Mouse (Mus musculus) heart, postnatal 14 days (tissue): ENCODE results near the gene Tnnc1. TPM values are rescaled to one million over a fixed set of nuclear protein-coding genes. Genes with fewer than 3 reads are reported as not detected.

Experiments
- DNase-seq, 2 experiments: peaks; one replicate each; pipeline ENCODE4 v3.0.0; 2021 to 2022
- intact Hi-C: fragments of 180-260 bp; cut with DNase I; formaldehyde crosslinking; loops from one replicate; pipeline ENCODE4 v1.15.1; 2025
- total RNA-seq, 2 experiments: library from RNA; stranded (reverse); gene quantifications; 2 replicates each; pipeline ENCODE4 v1.2.3; 2021

Tnnc1 gene
- total RNA-seq, 2 experiments from 2014 or later, result 4,401 to 4,949 TPM

- no peak for DNase-seq
- intact Hi-C loops, result no loop called here
These were observed 37.8 kb downstream of the Tnnc1 start for GRCm38 (mm10) chr14:31245946-31246345.

- DNase-seq, result no peak
- intact Hi-C loops, result no loop called here
These were observed 40.3 kb downstream of the Tnnc1 start for GRCm38 (mm10) chr14:31248396-31248795.

GRCm38 (mm10) chr14:31250222-31251083, 42.3 kb downstream of the Tnnc1 start:
- intact Hi-C loops, result loop anchor here (5.0 kb wide), 1 partner anchor 33 kb away; the partner anchor contains the start of genes Nisch and Sema3g
- no peak for DNase-seq

- intact Hi-C loops, result loop anchor here (5.0 kb wide), 1 partner anchor 34 kb away; the partner anchor contains the start of genes Nisch and Sema3g
- peak; percentile 97 to 99 for DNase-seq
These were observed 43.0 kb downstream of the Tnnc1 start, which contains the start of the genes Phf7 and Bap1 for GRCm38 (mm10) chr14:31251084-31251604. TSS of gene Phf7 (minus strand) at chr14:31251317. TSS of gene Bap1 (plus strand) at chr14:31251450.

- DNase-seq, result no peak
- intact Hi-C loops, result loop anchor here (5.0 kb wide), 1 partner anchor 34 kb away; the partner anchor contains the start of genes Nisch and Sema3g
These were observed 43.5 kb downstream of the Tnnc1 start for GRCm38 (mm10) chr14:31251626-31252025.

GRCm38 (mm10) chr14:31252091-31252490, 44.0 kb downstream of the Tnnc1 start:
- intact Hi-C loops, result loop anchor here (5.0 kb wide), 1 partner anchor 35 kb away; the partner anchor contains the start of genes Nisch and Sema3g

GRCm38 (mm10) chr14:31258476-31259050, 50.5 kb downstream of the Tnnc1 start:
- intact Hi-C loops, result no loop called here
- no peak for DNase-seq

More at GRCm38 (mm10) chr14:31252091-31252490, 44.0 kb downstream of the Tnnc1 start:
- DNase-seq, result no peak

- intact Hi-C loops, result no loop called here
- no peak for DNase-seq
These were observed 52.3 kb downstream of the Tnnc1 start for GRCm38 (mm10) chr14:31260374-31260773.

GRCm38 (mm10) chr14:31260932-31261331, 52.8 kb downstream of the Tnnc1 start:
- no peak for DNase-seq
- intact Hi-C loops, result no loop called here

Other genes starting within 250 kb of the Tnnc1 start
- gene Glt8d1, start 206.9 kb upstream of the Tnnc1 start, total RNA-seq, result 10 to 100 TPM; 23.6 to 25.7 TPM
- 100 to 1,000 TPM; 146 to 149 TPM for gene Spcs1, start 206.6 kb upstream of the Tnnc1 start, total RNA-seq
- gene Pbrm1, start 189.2 kb upstream of the Tnnc1 start, total RNA-seq, result 10 to 100 TPM; 58.7 to 67.3 TPM
- 10 to 100 TPM; 25.1 to 25.4 TPM for gene Gnl3, start 189.2 kb upstream of the Tnnc1 start, total RNA-seq
- 10 to 100 TPM; 74.1 to 83.9 TPM for gene Smim4, start 79.4 kb upstream of the Tnnc1 start, total RNA-seq
- gene Nt5dc2, start 77.3 kb upstream of the Tnnc1 start, total RNA-seq, result 10 to 100 TPM; 23.5 to 28.2 TPM
- gene Stab1, start 39.7 kb upstream of the Tnnc1 start, total RNA-seq, result 10 to 100 TPM; 74.5 to 78.7 TPM
- 100 to 1,000 TPM; 185 to 197 TPM for gene Nisch, start 8.6 kb downstream of the Tnnc1 start, total RNA-seq
- 10 to 100 TPM; 17.4 to 22.2 TPM for gene Sema3g, start 9.5 kb downstream of the Tnnc1 start, total RNA-seq
- gene Phf7, start 43.0 kb downstream of the Tnnc1 start, total RNA-seq, result 1 to 10 TPM; 4.3 to 4.6 TPM
- 10 to 100 TPM; 47.3 to 47.5 TPM for gene Bap1, start 43.1 kb downstream of the Tnnc1 start, total RNA-seq
- gene Dnah1, start 115.6 kb downstream of the Tnnc1 start, total RNA-seq, result under 1 TPM; 0.07 to 0.14 TPM
- 10 to 100 TPM; 31.3 to 31.5 TPM for gene Capn7, start 128.3 kb downstream of the Tnnc1 start, total RNA-seq
- gene Sh3bp5, start 227.8 kb downstream of the Tnnc1 start, total RNA-seq, result 10 to 100 TPM; 44.4 to 47.3 TPM